Mouse (Mus musculus) fibroblast of lung, adult 2 months (primary cell): ENCODE measurements around the gene Zfpm1.
"Not testable (repeated sequence)": the region's sequence is repeated elsewhere in the genome, so short reads cannot be mapped to it uniquely, and the experiment has no call there.

Experiments
- DNase-seq: peaks from one replicate; pipeline ENCODE4 v3.0.0-alpha.2; 2011; ENCODE audit warnings: low read depth

Gene Zfpm1

GRCm38 (mm10) chr8:122299581-122300254, 17.8 kb downstream of the Zfpm1 start:
- DNase-seq, result no peak

DNA sequence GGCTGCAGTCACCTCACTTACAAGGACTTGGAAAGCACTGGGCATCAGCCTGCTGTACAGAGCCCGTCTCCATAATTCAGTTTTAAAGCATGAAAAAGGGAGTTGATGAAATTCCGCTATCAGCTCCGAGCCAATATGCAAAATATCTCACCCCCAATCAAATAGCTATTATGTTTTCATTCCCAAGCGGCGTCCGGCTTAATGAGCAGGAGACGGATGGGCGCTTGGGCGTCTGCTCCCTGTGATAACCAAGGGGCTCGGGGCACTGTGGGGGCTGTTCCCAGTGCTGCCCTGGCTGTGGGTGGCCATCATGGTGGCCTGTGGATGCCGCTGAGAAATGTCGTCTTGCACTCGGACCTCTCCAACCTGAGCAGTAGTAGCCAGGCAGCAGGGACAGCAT, 19.1 kb downstream of the Zfpm1 start:
- no peak for DNase-seq

GRCm38 (mm10) chr8:122301866-122302265, 19.9 kb downstream of the Zfpm1 start:
- DNase-seq, result no peak

- no peak for DNase-seq
Measured at GRCm38 (mm10) chr8:122303451-122303850, 21.5 kb downstream of the Zfpm1 start.

DNA sequence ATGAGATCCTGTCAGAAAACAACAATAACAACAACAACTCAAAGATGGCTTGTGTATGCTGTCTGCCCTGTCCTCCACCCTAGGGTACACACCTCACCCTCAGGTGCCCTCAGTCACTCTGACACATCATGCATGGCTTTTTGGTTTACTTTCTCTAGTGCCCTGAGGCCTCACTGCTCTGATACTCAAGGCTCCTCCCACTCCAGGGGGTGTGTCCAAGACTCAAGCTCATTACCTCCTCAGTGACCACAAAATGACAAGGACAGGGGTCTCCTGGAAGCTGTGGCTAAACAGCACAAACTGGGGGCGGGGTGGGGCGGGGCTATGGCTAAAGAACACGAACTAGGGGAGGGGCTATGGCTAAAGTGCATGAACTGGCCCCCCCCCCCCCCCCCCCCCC, 22.1 kb downstream of the Zfpm1 start:
- no peak for DNase-seq

DNA sequence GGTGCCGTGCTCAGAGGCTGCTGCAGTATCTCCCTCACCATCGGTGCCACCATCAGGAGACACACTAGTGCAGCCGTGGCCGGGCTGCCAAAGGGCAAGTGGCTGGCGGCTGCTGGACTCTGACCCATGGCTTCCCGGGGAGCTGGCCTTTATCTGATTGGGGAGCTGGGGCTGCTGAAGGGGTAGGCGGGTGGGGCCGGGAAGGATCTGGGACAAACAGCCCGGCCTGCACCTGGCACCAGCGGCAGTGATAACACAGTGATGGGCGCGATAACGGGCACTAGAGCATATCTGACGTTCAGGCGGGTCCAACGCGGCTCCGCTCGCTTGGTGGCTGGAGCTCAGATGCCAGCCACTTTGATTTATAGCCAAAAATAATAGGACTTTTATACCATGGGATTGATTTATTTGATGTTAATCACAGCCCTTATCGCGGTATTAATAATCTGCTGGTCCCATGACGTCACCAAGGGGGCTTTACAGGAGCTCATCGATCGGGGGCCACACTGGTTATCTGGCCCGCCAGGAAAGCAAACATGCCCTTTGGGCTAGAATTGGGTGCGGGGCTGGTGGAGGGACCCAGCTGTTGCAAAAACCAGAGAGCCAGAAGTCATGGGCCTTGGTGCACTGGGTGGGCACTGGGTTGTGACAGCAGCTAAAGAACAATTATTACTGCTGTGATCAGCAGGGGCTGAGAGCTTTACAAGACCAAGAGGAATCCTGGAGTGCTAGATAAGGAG, 24.9 kb downstream of the Zfpm1 start:
- no peak for DNase-seq

- no peak for DNase-seq
Measured at GRCm38 (mm10) chr8:122307836-122308235, 25.9 kb downstream of the Zfpm1 start.

GRCm38 (mm10) chr8:122309272-122309671, 27.3 kb downstream of the Zfpm1 start:
- no peak for DNase-seq

- DNase-seq, result no peak
Measured at GRCm38 (mm10) chr8:122311115-122311514, 29.2 kb downstream of the Zfpm1 start.

DNA sequence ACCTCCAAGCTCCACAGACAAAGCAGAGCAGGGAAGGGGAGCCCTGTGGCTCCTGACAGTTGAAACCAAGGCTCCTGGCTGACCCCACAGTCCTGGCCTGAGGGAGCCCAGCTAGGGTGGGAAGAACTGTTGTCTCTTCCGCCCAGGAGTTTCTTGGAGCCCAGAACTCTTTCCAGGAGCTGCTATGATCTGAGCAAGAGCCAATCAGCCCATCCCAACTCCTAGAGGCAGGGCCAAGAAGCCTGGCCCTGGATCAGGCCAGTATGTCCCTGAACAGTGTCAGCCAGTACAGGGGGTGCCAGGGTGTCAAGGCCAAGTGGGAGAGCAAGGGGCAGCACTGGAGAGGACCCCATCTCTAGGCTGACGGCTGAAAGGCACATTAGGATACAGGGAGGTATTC, 30.6 kb downstream of the Zfpm1 start:
- no peak for DNase-seq

DNA sequence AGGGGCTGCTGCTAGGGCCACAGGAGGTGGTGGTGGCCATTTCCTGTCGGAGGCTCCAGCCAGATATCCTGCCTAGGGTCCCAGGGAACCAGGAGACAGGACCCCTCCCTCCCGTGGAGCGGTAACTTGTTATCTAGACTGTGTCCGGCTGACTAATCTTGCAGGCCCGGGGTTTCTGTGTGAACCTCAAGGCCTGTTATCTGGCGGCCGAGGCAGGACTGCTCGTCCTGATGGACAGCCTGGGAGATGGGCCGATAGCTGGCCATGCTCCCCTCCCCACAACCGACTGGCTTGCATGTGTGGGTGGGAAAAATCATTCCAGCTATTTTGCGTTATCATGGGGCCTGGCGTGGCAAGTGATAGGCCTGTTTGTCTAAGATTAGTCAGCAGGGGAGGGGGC, 31.4 kb downstream of the Zfpm1 start:
- DNase-seq, result no peak

DNA sequence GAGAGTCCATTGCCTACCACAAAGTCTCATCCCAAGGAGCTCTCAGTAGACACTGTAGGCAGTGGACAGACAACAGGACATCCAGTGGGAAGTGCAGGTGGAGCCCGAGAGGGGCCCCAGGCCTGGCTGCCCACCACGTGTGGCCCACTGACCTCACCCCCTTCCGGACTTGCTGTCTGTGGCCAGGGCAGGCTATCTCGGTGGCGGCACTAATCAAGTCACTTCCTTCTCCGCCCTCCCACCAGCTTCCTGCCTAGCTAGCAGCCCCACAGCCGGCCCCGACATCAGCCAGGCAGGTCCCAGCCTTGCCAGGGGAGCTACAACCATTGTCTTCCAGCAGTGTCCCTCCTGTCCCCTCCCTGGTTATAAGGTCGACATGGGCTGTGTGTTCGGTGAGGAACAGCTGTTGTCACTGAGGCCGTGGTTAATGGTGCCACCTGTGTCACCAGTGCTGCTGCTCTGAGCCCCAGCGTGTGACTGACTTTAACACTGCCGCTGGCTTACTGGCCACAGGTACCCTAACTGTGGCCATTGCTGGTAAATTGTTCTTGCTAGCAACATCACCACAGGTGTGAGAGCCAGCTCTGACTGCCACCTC, 33.1 kb downstream of the Zfpm1 start:
- no peak for DNase-seq

GRCm38 (mm10) chr8:122316402-122316801, 34.5 kb downstream of the Zfpm1 start:
- DNase-seq, result no peak

DNA sequence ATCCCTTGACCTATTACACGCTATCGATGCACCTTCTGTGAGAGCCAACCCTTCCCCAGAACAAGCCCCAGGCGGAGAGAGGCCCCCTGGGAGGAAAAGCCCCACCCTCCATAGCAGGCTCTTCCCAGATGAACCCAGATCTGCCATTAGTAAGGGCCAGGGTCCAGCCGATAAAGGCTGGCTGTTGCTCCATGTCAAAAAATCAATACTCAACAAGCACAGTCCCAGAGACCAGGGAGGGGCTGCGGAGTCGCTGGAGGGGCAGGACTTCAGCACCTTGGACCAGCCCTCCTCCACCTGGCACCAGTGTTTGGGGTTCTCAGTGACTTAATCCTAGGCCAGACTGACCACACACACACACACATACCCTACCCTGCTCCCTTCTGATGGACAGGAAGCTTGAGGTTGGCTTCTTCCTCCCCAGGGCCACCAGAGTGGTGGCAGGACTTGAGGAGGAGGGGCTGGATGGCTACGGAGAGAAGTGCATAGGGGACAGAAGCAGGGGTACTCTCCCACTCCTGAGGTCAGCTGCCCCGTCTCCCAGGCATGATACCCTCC, 36.1 kb downstream of the Zfpm1 start:
- DNase-seq, result no peak

- DNase-seq, result no peak
Measured at GRCm38 (mm10) chr8:122319045-122319707, 37.2 kb downstream of the Zfpm1 start.

GRCm38 (mm10) chr8:122319708-122320075, 37.8 kb downstream of the Zfpm1 start:
- no peak for DNase-seq

DNA sequence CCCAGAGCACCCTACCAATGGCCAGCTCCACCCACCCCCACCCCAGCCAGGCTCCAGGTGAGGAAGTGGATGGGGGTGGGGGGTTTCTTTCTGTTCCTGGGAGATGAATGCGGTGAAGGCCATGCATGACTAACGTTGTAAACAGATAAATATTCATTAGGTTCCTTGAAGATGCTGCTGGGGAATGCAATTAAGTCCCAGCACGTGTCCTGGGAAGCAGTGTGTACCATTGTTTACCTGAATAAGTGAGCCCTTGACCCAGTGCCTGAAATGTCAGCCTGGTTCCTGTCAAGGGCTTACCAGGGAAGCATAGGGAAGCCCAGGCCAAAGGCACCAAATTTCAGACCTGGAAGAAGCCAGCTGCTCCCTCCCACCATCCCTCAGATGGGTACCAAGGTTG, 38.6 kb downstream of the Zfpm1 start:
- no peak for DNase-seq

DNA sequence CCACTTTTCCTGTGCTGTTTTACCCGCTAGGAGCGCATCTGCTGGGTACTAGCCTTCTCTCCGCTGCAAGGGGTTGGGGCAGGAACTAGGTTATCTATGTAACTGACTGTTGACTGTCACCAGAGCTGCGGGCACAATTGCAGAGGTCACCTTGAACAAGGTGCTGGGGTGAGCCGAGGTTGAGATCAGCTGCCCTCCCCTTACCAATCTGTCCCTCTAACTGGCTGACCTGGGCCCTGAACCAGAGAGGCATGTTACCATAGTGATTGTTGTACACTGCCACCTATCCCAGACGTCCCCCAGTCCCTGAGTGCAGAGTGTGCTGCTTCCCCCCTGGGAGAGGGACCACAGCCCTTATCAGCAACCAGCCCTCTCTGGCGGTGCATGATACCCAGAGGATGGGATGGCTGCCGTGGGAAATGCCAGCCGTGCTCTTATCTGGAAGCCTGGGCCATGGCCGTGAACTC, 39.5 kb downstream of the Zfpm1 start:
- DNase-seq, result no peak

DNA sequence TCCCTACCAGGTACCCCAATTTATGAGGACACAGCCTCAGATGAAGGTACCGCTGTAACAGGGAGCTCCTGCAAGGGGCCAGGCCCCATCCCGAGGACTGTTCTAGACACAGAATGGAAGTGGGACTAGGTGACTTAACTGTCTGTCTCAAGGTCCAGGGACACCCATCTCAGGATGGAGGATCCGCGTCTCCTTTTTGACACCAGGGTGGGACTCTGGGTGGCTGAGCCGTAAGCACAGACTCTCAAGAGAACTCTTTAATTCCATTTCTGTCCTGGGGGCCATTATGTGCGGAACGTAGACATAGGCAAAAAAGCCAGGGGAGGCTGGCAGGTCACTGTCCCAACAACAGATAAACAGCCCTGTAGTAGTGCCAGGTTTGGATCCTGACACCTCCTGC, 40.2 kb downstream of the Zfpm1 start:
- DNase-seq, result no peak

- no peak for DNase-seq
Measured at GRCm38 (mm10) chr8:122322792-122323191, 40.9 kb downstream of the Zfpm1 start.

DNA sequence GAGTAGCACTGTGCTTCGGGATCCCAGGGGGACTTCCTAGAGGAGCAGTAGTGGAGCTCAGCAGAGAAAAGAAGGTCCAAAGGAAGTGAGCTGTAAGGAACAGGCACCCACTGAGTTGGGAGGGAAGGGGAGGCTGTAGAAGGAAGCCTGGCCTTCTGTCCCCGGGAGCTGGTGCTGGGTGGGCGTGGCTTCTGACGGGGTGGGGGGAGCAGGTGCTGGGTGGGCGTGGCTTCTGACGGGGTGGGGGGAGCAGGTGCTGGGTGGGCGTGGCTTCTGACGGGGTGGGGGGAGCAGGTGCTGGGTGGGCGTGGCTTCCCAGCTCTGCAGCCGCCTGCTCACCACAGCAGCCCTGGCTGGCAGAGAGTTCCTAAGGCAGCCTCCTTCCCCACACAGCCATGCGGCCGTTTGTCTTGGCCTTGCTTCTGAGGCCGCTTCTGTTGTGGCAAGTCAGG, 42.0 kb downstream of the Zfpm1 start:
- not testable (repeated sequence) for DNase-seq

- no peak for DNase-seq
Measured at GRCm38 (mm10) chr8:122325196-122325595, 43.3 kb downstream of the Zfpm1 start.
